Mouse (Mus musculus) lung, postnatal 25 days (tissue): ENCODE data around the gene Umodl1.

Experiments used
- DNase-seq: peaks from one replicate; pipeline ENCODE4 v3.0.0; 2022; ENCODE audit warnings: low spot score

Umodl1 gene

DNA sequence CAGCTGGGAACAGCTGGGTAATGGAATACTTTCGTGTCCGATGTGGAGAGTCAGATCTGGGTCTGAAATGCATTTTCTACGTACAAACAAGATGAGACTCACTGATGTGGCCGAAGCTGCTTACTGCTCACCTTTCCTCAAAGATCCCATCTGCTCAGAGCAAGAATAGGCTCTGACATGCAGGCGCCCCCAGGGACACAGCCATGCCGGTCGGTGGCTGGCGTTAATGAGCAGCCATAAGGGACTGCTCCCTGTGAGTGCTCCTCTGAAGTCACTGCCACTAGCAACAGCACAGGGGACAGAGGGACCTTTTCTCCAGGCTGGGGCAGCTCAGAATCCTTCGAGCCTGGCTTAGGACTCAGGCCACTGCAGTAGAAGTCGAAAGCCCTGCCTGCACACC lies at the start of gene Umodl1:
Umodl1 (plus strand) TSS at position 301 of the 400 bp plus-strand sequence.
- DNase-seq = no peak

GRCm38 (mm10) chr17:30907577-30907976 lies 46.9 kb upstream of the Umodl1 start:
- DNase-seq = peak; percentile 16

- peak; percentile 5 for DNase-seq
Measured at GRCm38 (mm10) chr17:30910866-30911731, 43.3 kb upstream of the Umodl1 start.

GRCm38 (mm10) chr17:30911732-30912088 lies 42.7 kb upstream of the Umodl1 start:
- no peak for DNase-seq

GRCm38 (mm10) chr17:30912536-30912935 lies 41.9 kb upstream of the Umodl1 start:
- DNase-seq = no peak

- DNase-seq = no peak
Measured at GRCm38 (mm10) chr17:30914264-30914663, 40.2 kb upstream of the Umodl1 start.

DNA sequence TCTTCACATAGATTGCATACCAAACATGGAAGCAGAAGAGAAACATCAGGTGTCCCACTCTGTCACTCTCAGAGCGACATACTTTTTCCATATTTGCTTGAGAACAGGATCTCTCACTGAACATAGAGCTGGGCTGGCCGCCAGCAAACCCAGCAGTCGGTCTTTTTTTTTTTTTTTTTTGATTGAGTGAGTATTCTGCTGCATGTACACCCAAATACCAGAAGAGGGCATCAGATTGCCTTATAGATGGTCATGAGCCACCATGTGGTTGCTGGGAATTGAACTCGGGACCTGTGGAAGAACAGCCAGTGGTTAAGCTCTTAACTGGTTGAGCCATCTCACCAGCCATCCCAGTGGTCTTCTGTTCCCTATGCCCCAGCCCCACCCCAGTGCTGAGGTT lies 30.9 kb upstream of the Umodl1 start:
- DNase-seq = no peak

- DNase-seq = no peak
Measured at GRCm38 (mm10) chr17:30930827-30931226, 23.6 kb upstream of the Umodl1 start.

DNA sequence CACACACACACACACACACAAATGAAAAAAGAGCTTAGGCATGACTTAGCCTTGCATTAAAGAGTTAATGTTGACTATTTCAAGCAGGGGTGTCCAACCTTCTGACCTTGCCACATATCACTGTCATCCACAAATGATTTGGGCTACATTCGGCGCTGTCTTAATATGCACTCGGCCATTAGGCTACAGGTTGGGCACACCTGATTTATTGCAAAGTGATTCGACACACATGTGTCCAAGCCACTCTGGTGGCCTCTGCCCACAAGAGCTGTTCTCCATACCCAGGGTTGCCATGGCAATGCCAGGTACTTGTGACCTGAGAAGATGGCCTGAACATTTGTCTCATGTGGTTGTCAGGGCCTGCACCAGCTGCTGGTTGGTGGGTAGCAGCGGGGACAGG lies 21.6 kb upstream of the Umodl1 start:
- DNase-seq = no peak

GRCm38 (mm10) chr17:30935301-30935700 lies 19.1 kb upstream of the Umodl1 start:
- DNase-seq = no peak

DNA sequence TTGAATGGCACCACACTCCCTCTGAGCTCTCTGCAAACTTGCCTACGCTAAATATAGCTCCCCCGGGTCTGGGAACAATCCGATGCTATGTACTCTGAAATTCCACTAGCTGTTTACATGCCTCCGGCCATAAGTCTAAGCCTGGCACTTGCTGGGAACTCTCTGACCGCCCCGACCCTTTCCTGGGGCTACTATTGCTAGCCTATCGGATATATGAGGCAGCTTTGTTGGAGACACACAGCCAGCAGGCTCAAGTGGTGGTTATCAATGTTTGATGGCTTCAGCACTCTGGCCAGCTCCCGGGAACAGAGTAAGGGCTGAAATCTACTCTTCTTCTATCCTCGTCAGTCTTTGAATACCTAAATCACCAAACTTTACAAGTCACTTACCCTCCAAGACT lies 15.9 kb upstream of the Umodl1 start:
- no peak for DNase-seq

GRCm38 (mm10) chr17:30948382-30948781 lies 6.1 kb upstream of the Umodl1 start:
- DNase-seq = no peak

- peak; percentile 56 for DNase-seq
Measured at GRCm38 (mm10) chr17:30950780-30951179, 3.7 kb upstream of the Umodl1 start.

DNA sequence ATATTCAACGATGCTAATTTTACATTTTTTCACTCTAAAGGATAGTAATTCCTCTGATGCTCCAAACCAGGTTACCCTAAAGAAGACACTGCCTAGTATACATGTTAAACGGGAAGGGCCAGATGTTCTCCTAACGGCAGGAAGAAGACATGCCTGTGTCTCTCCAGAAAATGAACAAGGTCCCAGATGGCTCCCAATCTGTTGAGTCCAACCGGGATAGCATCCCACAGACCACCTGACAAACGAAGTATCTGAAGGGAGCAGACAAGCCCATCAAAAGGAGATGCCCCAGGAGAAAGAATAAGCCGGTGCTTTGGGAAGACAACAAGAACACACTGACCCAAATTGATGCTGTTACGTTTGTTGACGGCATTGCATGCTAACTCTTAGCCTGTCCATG lies 2.8 kb upstream of the Umodl1 start:
- DNase-seq = no peak

- DNase-seq = no peak
Measured at GRCm38 (mm10) chr17:30961936-30962592, 7.6 kb downstream of the Umodl1 start.

- no peak for DNase-seq
Measured at GRCm38 (mm10) chr17:30962880-30963279, 8.4 kb downstream of the Umodl1 start.

- DNase-seq = no peak
Measured at GRCm38 (mm10) chr17:30969983-30970382, 15.5 kb downstream of the Umodl1 start.

- no peak for DNase-seq
Measured at GRCm38 (mm10) chr17:30971877-30972276, 17.4 kb downstream of the Umodl1 start.

DNA sequence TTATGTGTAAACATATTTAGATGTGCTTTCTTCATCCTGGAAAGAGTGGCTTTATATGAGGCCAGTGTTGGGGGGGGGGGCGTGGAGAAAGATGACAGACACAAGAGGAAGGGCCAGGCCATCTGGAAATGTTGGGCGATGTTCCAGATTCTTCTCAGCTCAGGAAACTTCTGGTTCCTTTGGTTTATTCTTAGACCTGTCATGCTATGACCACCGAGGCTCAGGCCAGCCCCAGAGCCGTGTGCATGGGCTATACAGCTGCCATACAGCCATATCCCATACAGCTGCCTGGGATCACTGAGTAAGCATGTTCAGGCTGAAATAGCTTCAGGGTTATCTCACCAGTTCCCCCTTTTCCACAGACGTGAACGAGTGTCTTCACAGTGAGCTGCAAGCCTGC lies 18.9 kb downstream of the Umodl1 start:
- DNase-seq = peak; percentile 3

- no peak for DNase-seq
Measured at GRCm38 (mm10) chr17:30977290-30977689, 22.9 kb downstream of the Umodl1 start.

DNA sequence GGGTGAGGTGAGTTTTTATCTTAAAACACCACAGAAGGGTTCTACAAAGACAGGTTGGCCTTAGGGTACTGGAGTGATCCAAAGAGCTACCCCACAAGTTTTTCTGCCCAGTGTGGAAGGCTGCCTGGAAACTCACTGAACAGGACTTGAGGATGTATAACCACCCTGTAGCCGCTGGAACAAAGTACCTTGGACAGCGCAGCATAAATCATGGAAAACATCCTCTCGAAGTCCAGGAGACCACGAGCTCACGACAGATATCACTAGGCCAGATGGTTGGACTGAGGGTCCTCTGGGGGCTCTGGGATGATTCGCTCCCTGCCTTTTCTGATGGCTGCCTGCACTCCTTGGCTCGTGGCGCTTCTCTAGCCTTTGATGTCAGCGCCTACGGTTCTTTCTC lies 24.1 kb downstream of the Umodl1 start:
- DNase-seq = no peak

DNA sequence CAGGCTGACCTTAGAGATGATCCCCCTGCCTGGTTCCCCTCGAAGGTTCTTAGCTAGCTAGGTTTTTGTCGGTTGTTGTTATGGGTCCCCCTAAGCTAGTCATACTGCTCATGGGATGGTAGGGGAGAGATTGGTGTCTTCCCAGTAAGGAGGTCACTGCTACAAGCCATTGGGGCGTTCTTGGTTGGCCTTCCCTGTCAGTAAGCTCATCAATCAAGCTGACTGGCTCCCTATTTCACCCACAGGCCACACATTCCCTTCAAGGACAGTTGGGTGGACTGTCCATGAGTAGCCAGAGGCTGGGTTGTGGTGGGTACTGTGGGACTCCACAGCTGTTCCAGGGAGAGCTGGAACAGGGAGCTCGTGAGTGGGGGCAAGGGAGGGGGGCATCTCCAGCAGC lies 29.1 kb downstream of the Umodl1 start:
- DNase-seq = no peak

DNA sequence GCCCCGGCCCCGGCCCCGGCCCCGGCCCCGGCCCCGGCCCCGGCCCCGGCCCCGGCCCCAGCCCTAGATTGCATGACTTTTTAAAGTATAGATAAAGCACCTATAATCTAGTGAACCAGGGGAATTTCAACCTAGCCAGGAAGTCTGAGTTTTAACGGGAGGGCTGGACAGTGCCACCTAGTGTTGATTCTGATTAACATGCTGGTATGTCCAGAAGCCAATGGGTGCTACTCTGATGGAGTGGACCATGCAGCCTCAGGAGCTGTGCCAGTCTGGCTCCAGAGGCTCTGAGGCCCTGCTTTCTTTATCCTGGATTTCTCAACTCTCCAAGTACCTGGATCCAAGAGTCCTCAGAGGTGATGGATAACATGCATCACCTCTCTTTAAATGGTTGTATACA lies 35.8 kb downstream of the Umodl1 start:
- DNase-seq = peak; percentile 27

- no peak for DNase-seq
Measured at GRCm38 (mm10) chr17:30996296-30996695, 41.9 kb downstream of the Umodl1 start.
